Mouse (Mus musculus): ENCODE data around the gene Hoxc11. TPM values are rescaled to one million over a fixed set of nuclear protein-coding genes. Genes with fewer than 3 reads are reported as not detected.
A peak's percentile ranks its signal among the peaks of the same experiment; 100 is the strongest.

Gene Hoxc11
- total and polyA plus RNA-seq, 2 experiments from 2014 or later, result not detected

GRCm38 (mm10) chr15:102921053-102922011 is 32.9 kb upstream of the Hoxc11 start, which contains the start of gene Hoxc13:
Hoxc13 (plus strand) TSS chr15:102921103.
- Histone ChIP-seq H3K27ac (ENCODE audit: low read depth) (no peak within 1 kb of the TSS), H3K4me2 (ENCODE audit: low read depth, low read length) (peak within 1 kb of the TSS; percentile 22), H3K27me3 (ENCODE audit: control insufficient read depth, insufficient read depth, low read length) (peaks cover 99% of the 10 kb centered on the region), H3K9ac (replicated peaks; ENCODE audit: low read depth, low read length) (no peak within 1 kb of the TSS), H3K4me3 (ENCODE audit: low read depth, low read length) (peak within 1 kb of the TSS; percentile 20; the same call in 1 of the 2 replicates), H3K9me3 (replicated peaks; ENCODE audit: control insufficient read depth, low read length) (no peaks in the 10 kb centered on the region), H3K36me3 (replicated peaks; ENCODE audit: control insufficient read depth, insufficient read depth, low read length) (no peaks in the 10 kb centered on the region), H3K4me1 (ENCODE audit: control insufficient read depth, insufficient read depth) (no peaks in the 10 kb centered on the region)
- TF ChIP-seq EP300 (IDR thresholded peaks at IDR 0.05; ENCODE audit: low read depth) (no peak), CTCF (IDR thresholded peaks at IDR 0.05; ENCODE audit: low read depth) (no peak)
- DNase-seq (ENCODE audit: low spot score) (no peak), ATAC-seq (ENCODE audit: insufficient read depth, low read depth) (peak; percentile 20; the same call in 1 of the 2 replicates)
- 2% methylated on average over 81 of the region's 88 CpGs for WGBS

DNA sequence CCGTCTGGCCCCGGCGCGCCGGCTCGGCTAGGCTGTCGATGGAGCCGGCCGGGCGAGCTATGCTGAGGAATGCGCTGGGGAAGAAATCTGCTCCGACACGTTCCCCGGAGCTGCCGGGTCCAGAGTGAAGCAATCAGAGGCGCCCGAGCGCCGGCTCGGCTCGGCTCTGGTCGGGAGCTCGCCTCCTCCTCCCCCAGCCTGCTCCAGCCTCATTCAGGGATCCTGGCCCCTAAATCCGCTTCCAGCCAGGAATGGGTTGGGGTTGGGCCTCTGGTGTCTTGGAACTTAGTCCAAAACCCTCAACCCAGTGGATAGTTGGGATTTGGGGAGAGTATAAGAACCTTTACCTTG is 32.2 kb upstream of the Hoxc11 start:
- no peak overlapping the region for H3K27ac ChIP-seq (ENCODE audit: low read depth)
- H3K4me2 ChIP-seq (ENCODE audit: low read depth, low read length), result no peak overlapping the region
- DNase-seq (ENCODE audit: low spot score) (no peak), ATAC-seq (ENCODE audit: insufficient read depth, low read depth) (no peak)
- WGBS, result 1% methylated on average over 21 of the region's 24 CpGs
- no peaks in the 10 kb centered on the region for H3K9me3 ChIP-seq (replicated peaks; ENCODE audit: control insufficient read depth, low read length)
- H3K9ac ChIP-seq (replicated peaks; ENCODE audit: low read depth, low read length), result no peak overlapping the region
- H3K27me3 ChIP-seq (ENCODE audit: control insufficient read depth, insufficient read depth, low read length), result peaks cover 99% of the 10 kb centered on the region
- H3K36me3 ChIP-seq (replicated peaks; ENCODE audit: control insufficient read depth, insufficient read depth, low read length), result no peaks in the 10 kb centered on the region
- no peak overlapping the region for H3K4me3 ChIP-seq (ENCODE audit: low read depth, low read length)
- H3K4me1 ChIP-seq (ENCODE audit: control insufficient read depth, insufficient read depth), result no peaks in the 10 kb centered on the region
- TF ChIP-seq EP300 (IDR thresholded peaks at IDR 0.05; ENCODE audit: low read depth) (no peak), CTCF (IDR thresholded peaks at IDR 0.05; ENCODE audit: low read depth) (no peak)

DNA sequence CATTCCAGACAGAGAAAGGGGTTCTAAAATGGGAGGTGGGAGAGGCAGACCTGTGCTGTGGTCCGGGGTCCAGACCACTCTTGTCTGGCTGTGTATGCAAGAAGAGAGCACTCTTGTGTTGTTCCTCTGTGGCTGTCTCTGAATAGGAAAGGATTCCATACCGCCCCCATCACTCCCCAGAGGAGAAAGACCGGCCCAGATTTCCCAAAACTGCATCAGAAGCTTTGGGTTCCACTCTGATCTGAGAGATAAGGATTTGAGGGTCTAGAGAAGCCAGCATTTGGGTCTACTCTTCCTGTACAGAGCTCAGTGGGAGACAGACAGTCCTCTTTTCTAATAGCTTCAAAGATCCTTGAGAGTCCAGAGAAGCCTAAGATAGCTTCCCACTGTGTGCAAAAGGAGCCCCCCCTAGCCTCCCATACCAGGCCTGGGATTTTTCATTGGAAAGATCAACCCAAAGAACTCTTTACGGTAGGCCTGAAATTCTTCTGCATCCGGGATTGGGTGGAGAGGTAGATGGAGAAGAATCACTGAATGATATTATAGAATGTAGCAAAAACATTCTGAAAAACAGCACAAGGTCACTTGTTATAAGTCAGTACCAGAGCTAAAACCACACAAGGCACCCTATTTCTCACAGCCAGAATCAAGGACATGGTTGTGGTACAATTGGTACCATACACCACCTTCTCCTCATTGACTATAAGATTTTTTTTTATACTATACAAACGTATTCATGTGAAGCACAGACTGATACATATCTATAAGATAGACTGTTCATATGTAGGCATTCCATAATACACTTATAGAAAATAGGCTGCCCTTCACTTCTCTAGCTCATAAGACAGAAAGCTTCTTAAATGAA is 31.4 kb upstream of the Hoxc11 start:
- DNase-seq (ENCODE audit: low spot score) (no peak), ATAC-seq (ENCODE audit: insufficient read depth, low read depth) (no peak)
- Histone ChIP-seq H3K36me3 (replicated peaks; ENCODE audit: control insufficient read depth, insufficient read depth, low read length) (no peaks in the 10 kb centered on the region), H3K4me2 (ENCODE audit: low read depth, low read length) (no peak overlapping the region), H3K4me3 (ENCODE audit: low read depth, low read length) (no peak overlapping the region), H3K27me3 (ENCODE audit: control insufficient read depth, insufficient read depth, low read length) (peaks cover 99% of the 10 kb centered on the region), H3K27ac (ENCODE audit: low read depth) (no peak overlapping the region), H3K4me1 (ENCODE audit: control insufficient read depth, insufficient read depth) (no peaks in the 10 kb centered on the region), H3K9me3 (replicated peaks; ENCODE audit: control insufficient read depth, low read length) (no peaks in the 10 kb centered on the region), H3K9ac (replicated peaks; ENCODE audit: low read depth, low read length) (no peak overlapping the region)
- WGBS, result 17% methylated on average over 6 of the region's 6 CpGs
- TF ChIP-seq CTCF (IDR thresholded peaks at IDR 0.05; ENCODE audit: low read depth), result no peak

GRCm38 (mm10) chr15:102927032-102927645 is 27.1 kb upstream of the Hoxc11 start:
- Histone ChIP-seq H3K27me3 (ENCODE audit: control insufficient read depth, insufficient read depth, low read length) (peaks cover 99% of the 10 kb centered on the region), H3K4me3 (ENCODE audit: low read depth, low read length) (no peak overlapping the region), H3K4me1 (ENCODE audit: control insufficient read depth, insufficient read depth) (no peaks in the 10 kb centered on the region), H3K4me2 (ENCODE audit: low read depth, low read length) (no peak overlapping the region), H3K9me3 (replicated peaks; ENCODE audit: control insufficient read depth, low read length) (no peaks in the 10 kb centered on the region), H3K36me3 (replicated peaks; ENCODE audit: control insufficient read depth, insufficient read depth, low read length) (no peaks in the 10 kb centered on the region), H3K9ac (replicated peaks; ENCODE audit: low read depth, low read length) (no peak overlapping the region), H3K27ac (ENCODE audit: low read depth) (no peak overlapping the region)
- DNase-seq (ENCODE audit: low spot score) (no peak), ATAC-seq (ENCODE audit: insufficient read depth, low read depth) (no peak)
- TF ChIP-seq EP300 (IDR thresholded peaks at IDR 0.05; ENCODE audit: low read depth), result no peak
- TF ChIP-seq CTCF (IDR thresholded peaks at IDR 0.05; ENCODE audit: low read depth), result no peak
- WGBS, result 2% methylated on average over 40 of the region's 40 CpGs

DNA sequence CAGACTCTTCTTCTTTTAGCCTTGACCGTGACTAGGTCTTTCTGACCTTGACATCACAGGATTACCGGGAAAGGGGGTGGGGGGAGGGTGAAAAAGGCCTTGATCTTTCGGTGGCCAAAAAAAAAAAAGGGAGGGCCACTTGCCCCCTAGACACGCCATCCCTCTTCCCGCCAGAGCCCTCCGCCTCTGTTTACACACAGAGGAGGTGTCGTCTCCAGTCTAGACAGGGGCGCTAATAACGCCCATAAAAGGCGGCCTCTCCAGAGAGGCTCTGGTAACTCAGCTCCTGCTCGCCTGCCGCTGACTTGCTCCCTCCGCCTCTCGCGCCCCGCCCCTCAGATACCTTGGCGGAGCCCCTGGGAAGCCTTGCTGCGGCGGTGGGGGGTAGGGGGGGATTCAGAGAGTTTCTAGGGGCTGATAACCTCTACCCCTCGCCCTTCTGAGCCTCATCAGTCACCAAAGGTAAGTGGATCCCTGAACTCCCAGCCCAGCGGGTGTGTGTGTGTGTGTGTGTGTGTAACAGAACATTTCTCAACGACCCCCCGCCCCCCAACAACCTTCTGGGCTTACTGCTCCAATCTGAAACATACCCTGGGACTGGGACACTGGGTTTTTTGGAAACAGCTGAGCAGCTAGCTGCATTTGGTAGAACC is 22.4 kb upstream of the Hoxc11 start:
- Histone ChIP-seq H3K36me3 (replicated peaks; ENCODE audit: control insufficient read depth, insufficient read depth, low read length) (no peaks in the 10 kb centered on the region), H3K4me2 (ENCODE audit: low read depth, low read length) (no peak overlapping the region), H3K9ac (replicated peaks; ENCODE audit: low read depth, low read length) (no peak overlapping the region), H3K27ac (ENCODE audit: low read depth) (no peak overlapping the region), H3K9me3 (replicated peaks; ENCODE audit: control insufficient read depth, low read length) (no peaks in the 10 kb centered on the region), H3K27me3 (ENCODE audit: control insufficient read depth, insufficient read depth, low read length) (peaks cover 100% of the 10 kb centered on the region), H3K4me1 (ENCODE audit: control insufficient read depth, insufficient read depth) (no peaks in the 10 kb centered on the region), H3K4me3 (ENCODE audit: low read depth, low read length) (no peak overlapping the region)
- ATAC-seq (ENCODE audit: insufficient read depth, low read depth), result no peak
- under 1% methylated on average over 22 of the region's 23 CpGs for WGBS
- no peak for DNase-seq (ENCODE audit: low spot score)
- no peak for TF ChIP-seq EP300 (IDR thresholded peaks at IDR 0.05; ENCODE audit: low read depth)
- TF ChIP-seq CTCF (IDR thresholded peaks at IDR 0.05; ENCODE audit: low read depth), result no peak

Data from heart, postnatal 0 days (tissue).